Comparison of ENCODE assay signal across 8 mouse cellular contexts in genomic region chr8:105270101-105270915, GRCm38 (mm10). TPM values are rescaled to one million over a fixed set of nuclear protein-coding genes. Genes with fewer than 3 reads are reported as not detected.
DNase-seq lines count a peak whose midpoint lies in the region; ATAC-seq and TF ChIP-seq lines count a peak whose summit lies in the region.

No protein-coding gene starts in this region.

- H3K27me3 ChIP-seq in heart, embryonic 11.5 days (ENCODE audit: control insufficient read depth, insufficient read depth, low read length) = peaks cover 94% of the 10 kb centered on the region
- peaks cover 80% of the 10 kb centered on the region for H3K27me3 ChIP-seq in forebrain, postnatal 0 days (ENCODE audit: insufficient read depth, low read length)

- in situ Hi-C loops in ES-E14 (cut with MboI; ENCODE audit: low sequenced_read_pairs in 2 of 2, unreplicated experiment in 2 of 2) = loop anchor here in 1 of 2 experiments (25.0 kb wide), 1 partner anchor 633 kb away; the partner anchor contains the start of genes Ciao2b and Rrad

- 3% methylated on average over 39 of the region's 39 CpGs for WGBS in heart, embryonic 11.5 days (ENCODE audit: insufficient replicate concordance)
- WGBS in forebrain, postnatal 0 days = 5% methylated on average over 39 of the region's 39 CpGs
- 26% methylated on average over 38 of the region's 39 CpGs for WGBS in macrophage (ENCODE audit: missing documents)

- intact Hi-C loops in heart, postnatal 14 days (cut with DNase I) = no loop called here
- intact Hi-C loops in left cerebral cortex, postnatal 4 days (cut with DNase I) = no loop called here

- H3K4me2 ChIP-seq in heart, embryonic 11.5 days = peak overlapping the region; percentile 74
- H3K4me2 ChIP-seq in forebrain, postnatal 0 days (ENCODE audit: low read depth) = peak overlapping the region; percentile 85

- no peaks in the 10 kb centered on the region for H3K36me3 ChIP-seq in heart, embryonic 11.5 days (ENCODE audit: control insufficient read depth, insufficient read depth, low read length)
- H3K36me3 ChIP-seq in ES-E14 (ENCODE audit: control insufficient read depth, insufficient read depth, low read length, poor library complexity, severe bottlenecking) (no peaks in the 10 kb centered on the region), macrophage (ENCODE audit: inconsistent target) (peaks cover 10% of the 10 kb centered on the region; the same call in 1 of the 2 replicates)
- no peaks in the 10 kb centered on the region for H3K36me3 ChIP-seq in forebrain, postnatal 0 days (ENCODE audit: insufficient read depth)

- no peak overlapping the region for H3K27ac ChIP-seq in heart, embryonic 11.5 days (ENCODE audit: low read depth, low read length)
- no peak overlapping the region for H3K27ac ChIP-seq in ES-E14 (ENCODE audit: insufficient read depth, low read depth, low read length, poor library complexity, severe bottlenecking)
- H3K27ac ChIP-seq in forebrain, postnatal 0 days (ENCODE audit: low read depth, low read length) = no peak overlapping the region
- no peak overlapping the region for H3K27ac ChIP-seq in macrophage

- no peak for TF ChIP-seq CTCF in forebrain, postnatal 0 days (IDR thresholded peaks at IDR 0.05; ENCODE audit: low read depth)

- peak overlapping the region; percentile 58 for H3K9ac ChIP-seq in heart, embryonic 11.5 days (ENCODE audit: low read depth, low read length)
- H3K9ac ChIP-seq in ES-E14 (ENCODE audit: insufficient read depth, low read depth, low read length, poor library complexity, severe bottlenecking) = 0 out of 2 replicates have a peak overlapping the region, but pooled peaks have one; percentile 16
- no peak overlapping the region for H3K9ac ChIP-seq in forebrain, postnatal 0 days

- DNase-seq in heart, postnatal 14 days = no peak
- DNase-seq in ES-E14 (ENCODE audit: low read depth, low spot score) = no peak
- DNase-seq in forebrain, postnatal 0 days = no peak
- no peak for DNase-seq in left cerebral cortex, postnatal 4 days
- DNase-seq in thymus, postnatal 10 days (ENCODE audit: low spot score in 2 of 2) = no peak
- DNase-seq in urinary bladder, postnatal 10 days (ENCODE audit: low spot score) = no peak

- no peaks in the 10 kb centered on the region for H3K79me2 ChIP-seq in macrophage (ENCODE audit: inconsistent target)

- peaks cover 5% of the 10 kb centered on the region; the same call in 1 of the 2 replicates for H3K9me3 ChIP-seq in heart, embryonic 11.5 days (replicated peaks; ENCODE audit: control insufficient read depth, low read length)
- no peaks in the 10 kb centered on the region for H3K9me3 ChIP-seq in ES-E14 (ENCODE audit: control insufficient read depth, insufficient read depth, low read depth, low read length)
- H3K9me3 ChIP-seq in forebrain, postnatal 0 days (ENCODE audit: low read length) = no peaks in the 10 kb centered on the region

- peaks cover 21% of the 10 kb centered on the region for H3K4me1 ChIP-seq in heart, embryonic 11.5 days (ENCODE audit: control insufficient read depth, insufficient read depth, low read length)
- H3K4me1 ChIP-seq in ES-E14 (ENCODE audit: control insufficient read depth in 2 of 2, insufficient read depth in 2 of 2, low read length in 2 of 2, poor library complexity in 1 of 2) = peaks cover 0 to 17% of the 10 kb centered on the region in 2 experiments; a peak in 1 of 4 replicates
- H3K4me1 ChIP-seq in forebrain, postnatal 0 days (ENCODE audit: insufficient read depth) = peaks cover 4% of the 10 kb centered on the region; the same call in 1 of the 2 replicates

- no peak; the same call in 1 of the 2 replicates for ATAC-seq in heart, embryonic 11.5 days (replicated peaks; ENCODE audit: insufficient number of reproducible peaks, low FRiP score, low TSS enrichment)
- no peak for ATAC-seq in forebrain, postnatal 0 days

- peak overlapping the region; percentile 48 for H3K4me3 ChIP-seq in heart, embryonic 11.5 days (ENCODE audit: low read depth, low read length)
- H3K4me3 ChIP-seq in ES-E14 (ENCODE audit: insufficient read depth in 1 of 2, low read depth in 1 of 2, low read length in 2 of 2, poor library complexity in 1 of 2, severe bottlenecking in 1 of 2) (peak overlapping the region; percentile 50 to 58; a peak in 3 of 4 replicates), macrophage (ENCODE audit: inconsistent target) (peak overlapping the region; percentile 18)
- H3K4me3 ChIP-seq in forebrain, postnatal 0 days (ENCODE audit: low read depth, low read length) = peak overlapping the region; percentile 51

TF ChIP-seq in ES-E14, 5 proteins besides CTCF, POLR2A, EP300 and RAD21:
- TF ChIP-seq HCFC1 (IDR thresholded peaks at IDR 0.05; ENCODE audit: borderline replicate concordance, insufficient read depth, low read length) = no peak
- TF ChIP-seq MAFK (IDR thresholded peaks at IDR 0.05; ENCODE audit: insufficient read depth, low read depth, low read length) = no peak
- TF ChIP-seq ZC3H11A (IDR thresholded peaks at IDR 0.05; ENCODE audit: borderline replicate concordance, low read depth, low read length) = no peak
- TF ChIP-seq CHD2 (IDR thresholded peaks at IDR 0.05; ENCODE audit: low read depth, low read length) = no peak
- no peak for TF ChIP-seq ZNF384 (IDR thresholded peaks at IDR 0.05; ENCODE audit: low read depth, low read length)
TF ChIP-seq in ES-E14: peak in this region for 0.

RNA-seq across cellular contexts. Expression of gene Hsf4, which starts 0.7 kb away (rescaled TPM):
- not detected in 2 replicates for polyA plus RNA-seq in heart, embryonic 11.5 days (2014; fragmentation: Nextera tagmentation; extraction: Ambion mirVana)
- under 1 TPM; 0.73 to 0.96 TPM for total RNA-seq in heart, postnatal 14 days (2021)
- total RNA-seq in ES-E14 (2012; rRNA removed) = 0.21 and 0.45 TPM in 2 replicates
- total RNA-seq in forebrain, postnatal 0 days (2014; rRNA removed) = 0.15 and 0.90 TPM in 2 replicates
- polyA plus RNA-seq in forebrain, postnatal 0 days (2015; fragmentation: Nextera tagmentation; extraction: Ambion mirVana) = 0.30 and 0.44 TPM in 2 replicates
- total RNA-seq in macrophage (2018; cell fraction: chromatin; rRNA removed) = 10 to 100 TPM in 8 of 26 experiments, 1 to 10 TPM in 18; 2.7 to 22.5 (median 7.9) TPM
- total RNA-seq in macrophage (2018; cell fraction: cytosol; rRNA removed) = 1 to 10 TPM; 2.2 to 7.7 (median 4.6) TPM
- total RNA-seq in macrophage (2018; cell fraction: nucleus; rRNA removed) = 10 to 100 TPM in 9 of 26 experiments, 1 to 10 TPM in 17; 2.2 to 22.2 (median 5.4) TPM
- polyA plus RNA-seq in macrophage (2018) = 2.9 to 8.0 TPM (median 3.4 TPM) in 3 replicates
- under 1 TPM; 0.28 to 0.50 TPM for total RNA-seq in left cerebral cortex, postnatal 4 days (2021)

RNA-seq across cellular contexts. Expression of gene Nol3, which starts 5.6 kb away (rescaled TPM):
- polyA plus RNA-seq in heart, embryonic 11.5 days (2014; fragmentation: Nextera tagmentation; extraction: Ambion mirVana) = 1.8 and 2.0 TPM in 2 replicates
- total RNA-seq in heart, postnatal 14 days (2021) = 10 to 100 TPM; 17.9 to 19.0 TPM
- 0.85 and 1.0 TPM in 2 replicates for total RNA-seq in ES-E14 (2012; rRNA removed)
- 1.5 and 1.7 TPM in 2 replicates for total RNA-seq in forebrain, postnatal 0 days (2014; rRNA removed)
- 3.0 and 4.3 TPM in 2 replicates for polyA plus RNA-seq in forebrain, postnatal 0 days (2015; fragmentation: Nextera tagmentation; extraction: Ambion mirVana)
- total RNA-seq in macrophage (2018; cell fraction: chromatin; rRNA removed) = under 1 TPM in 6 of 26 experiments, not detected in 20; 0.23 to 0.46 (median 0.26) TPM
- under 1 TPM; 0.09 to 0.51 (median 0.29) TPM for total RNA-seq in macrophage (2018; cell fraction: cytosol; rRNA removed)
- total RNA-seq in macrophage (2018; cell fraction: nucleus; rRNA removed) = under 1 TPM in 8 of 26 experiments, not detected in 18; 0.17 to 0.73 (median 0.30) TPM
- 0.16 to 0.77 TPM (median 0.73 TPM) in 3 replicates for polyA plus RNA-seq in macrophage (2018)
- total RNA-seq in left cerebral cortex, postnatal 4 days (2021) = 1 to 10 TPM; 1.1 to 1.5 TPM

RNA-seq across cellular contexts. Expression of gene Fbxl8, which starts 5.9 kb away (rescaled TPM):
- 2.3 and 2.8 TPM in 2 replicates for polyA plus RNA-seq in heart, embryonic 11.5 days (2014; fragmentation: Nextera tagmentation; extraction: Ambion mirVana)
- 1 to 10 TPM; 2.4 to 3.1 TPM for total RNA-seq in heart, postnatal 14 days (2021)
- 1.2 and 2.3 TPM in 2 replicates for total RNA-seq in ES-E14 (2012; rRNA removed)
- total RNA-seq in forebrain, postnatal 0 days (2014; rRNA removed) = 0.38 and 1.4 TPM in 2 replicates
- polyA plus RNA-seq in forebrain, postnatal 0 days (2015; fragmentation: Nextera tagmentation; extraction: Ambion mirVana) = 0.85 and 1.1 TPM in 2 replicates
- 1 to 10 TPM in 20 of 26 experiments, under 1 TPM in 5, not detected in 1; 0.43 to 5.8 (median 2.3) TPM for total RNA-seq in macrophage (2018; cell fraction: chromatin; rRNA removed)
- total RNA-seq in macrophage (2018; cell fraction: cytosol; rRNA removed) = 1 to 10 TPM; 2.2 to 8.5 (median 5.7) TPM
- 1 to 10 TPM in 25 of 26 experiments, under 1 TPM in 1; 0.93 to 6.9 (median 3.3) TPM for total RNA-seq in macrophage (2018; cell fraction: nucleus; rRNA removed)
- 2.1 to 7.5 TPM (median 3.9 TPM) in 3 replicates for polyA plus RNA-seq in macrophage (2018)
- total RNA-seq in left cerebral cortex, postnatal 4 days (2021) = under 1 TPM; 0.60 to 0.84 TPM

RNA-seq across cellular contexts. Expression of gene Tradd, which starts 5.9 kb away (rescaled TPM):
- polyA plus RNA-seq in heart, embryonic 11.5 days (2014; fragmentation: Nextera tagmentation; extraction: Ambion mirVana) = 14.3 and 17.0 TPM in 2 replicates
- 1 to 10 TPM; 6.3 to 7.2 TPM for total RNA-seq in heart, postnatal 14 days (2021)
- 6.2 and 7.6 TPM in 2 replicates for total RNA-seq in ES-E14 (2012; rRNA removed)
- 14.7 and 23.9 TPM in 2 replicates for total RNA-seq in forebrain, postnatal 0 days (2014; rRNA removed)
- polyA plus RNA-seq in forebrain, postnatal 0 days (2015; fragmentation: Nextera tagmentation; extraction: Ambion mirVana) = 14.0 and 20.9 TPM in 2 replicates
- total RNA-seq in macrophage (2018; cell fraction: chromatin; rRNA removed) = 10 to 100 TPM in 23 of 26 experiments, 1 to 10 TPM in 3; 6.4 to 42.1 (median 25.5) TPM
- 10 to 100 TPM; 12.6 to 25.2 (median 18.9) TPM for total RNA-seq in macrophage (2018; cell fraction: cytosol; rRNA removed)
- 10 to 100 TPM; 10.9 to 31.0 (median 20.4) TPM for total RNA-seq in macrophage (2018; cell fraction: nucleus; rRNA removed)
- 8.4 to 20.0 TPM (median 19.9 TPM) in 3 replicates for polyA plus RNA-seq in macrophage (2018)
- total RNA-seq in left cerebral cortex, postnatal 4 days (2021) = 10 to 100 TPM in 1 of 2 experiments, 1 to 10 TPM in 1; 9.2 to 11.1 TPM

RNA-seq across cellular contexts. Expression of gene B3gnt9, which starts 15.4 kb away (rescaled TPM):
- 8.6 and 10.0 TPM in 2 replicates for polyA plus RNA-seq in heart, embryonic 11.5 days (2014; fragmentation: Nextera tagmentation; extraction: Ambion mirVana)
- 1 to 10 TPM; 5.1 to 5.6 TPM for total RNA-seq in heart, postnatal 14 days (2021)
- total RNA-seq in ES-E14 (2012; rRNA removed) = 2.5 and 2.8 TPM in 2 replicates
- total RNA-seq in forebrain, postnatal 0 days (2014; rRNA removed) = 8.4 and 11.4 TPM in 2 replicates
- 6.6 and 6.8 TPM in 2 replicates for polyA plus RNA-seq in forebrain, postnatal 0 days (2015; fragmentation: Nextera tagmentation; extraction: Ambion mirVana)
- total RNA-seq in macrophage (2018; cell fraction: chromatin; rRNA removed) = 1 to 10 TPM in 12 of 26 experiments, under 1 TPM in 14; 0.33 to 4.9 (median 0.96) TPM
- 1 to 10 TPM in 24 of 26 experiments, under 1 TPM in 2; 0.88 to 4.0 (median 2.0) TPM for total RNA-seq in macrophage (2018; cell fraction: cytosol; rRNA removed)
- 1 to 10 TPM in 20 of 26 experiments, under 1 TPM in 6; 0.74 to 4.7 (median 1.3) TPM for total RNA-seq in macrophage (2018; cell fraction: nucleus; rRNA removed)
- 1.8 to 2.8 TPM (median 2.4 TPM) in 3 replicates for polyA plus RNA-seq in macrophage (2018)
- 1 to 10 TPM; 4.2 to 4.7 TPM for total RNA-seq in left cerebral cortex, postnatal 4 days (2021)
